Mouse (Mus musculus) colon, adult 2 months (tissue): ENCODE measurements around the gene Fam90a1a. TPM values are rescaled to one million over a fixed set of nuclear protein-coding genes. Genes with fewer than 3 reads are reported as not detected.

ENCODE experiments used
- polyA plus RNA-seq: library from polyadenylated mRNA; depleted of rRNA; stranded (reverse); fragments of >200 nt; gene quantifications from 2 replicates; pipeline ENCODE4 v1.2.3, GENCODE M21; 2012; rRNA removed

Fam90a1a gene
- not detected in 2 replicates for polyA plus RNA-seq

GRCm38 (mm10) chr8:21958414-21958813 lies at the start of gene Fam90a1a:
Gene Fam90a1a (plus strand): TSS chr8:21958714.

GRCm38 (mm10) chr8:21932610-21933009 lies 25.9 kb upstream of the Fam90a1a start, which contains the start of gene Defb15:
Gene Defb15 (minus strand): TSS chr8:21932710.

GRCm38 (mm10) chr8:21938052-21938451 lies 20.5 kb upstream of the Fam90a1a start, which contains the start of gene Defb35:
Gene Defb35 (plus strand): TSS chr8:21938352.

GRCm38 (mm10) chr8:21946462-21946861 lies 12.1 kb upstream of the Fam90a1a start, which contains the start of gene Defb13:
Gene Defb13 (plus strand): TSS chr8:21946762.

GRCm38 (mm10) chr8:21969475-21969874 lies 11.0 kb downstream of the Fam90a1a start, which contains the start of gene Ccdc70:
Gene Ccdc70 (plus strand): TSS chr8:21969775.

Other genes with a start within 250 kb of the Fam90a1a start
- gene Defa24, start 224.2 kb upstream of the Fam90a1a start, polyA plus RNA-seq = not detected in 2 replicates
- gene Defb50, start 135.2 kb upstream of the Fam90a1a start, polyA plus RNA-seq = not detected in 2 replicates
- not detected in 2 replicates for gene Defb2, start 118.8 kb upstream of the Fam90a1a start, polyA plus RNA-seq
- gene Defb10, start 99.8 kb upstream of the Fam90a1a start, polyA plus RNA-seq = not detected in 2 replicates
- gene Defb9, start 73.3 kb upstream of the Fam90a1a start, polyA plus RNA-seq = not detected in 2 replicates
- not detected in 2 replicates for gene Defb11, start 52.3 kb upstream of the Fam90a1a start, polyA plus RNA-seq
- not detected in 2 replicates for gene Defb15, start 26.0 kb upstream of the Fam90a1a start, polyA plus RNA-seq
- gene Defb35, start 20.4 kb upstream of the Fam90a1a start, polyA plus RNA-seq = not detected in 2 replicates
- gene Defb13, start 12.0 kb upstream of the Fam90a1a start, polyA plus RNA-seq = not detected in 2 replicates
- gene Ccdc70, start 11.1 kb downstream of the Fam90a1a start, polyA plus RNA-seq = not detected in 2 replicates
- gene Atp7b, start 101.6 kb downstream of the Fam90a1a start, polyA plus RNA-seq = 0.35 and 0.44 TPM in 2 replicates
- 1.5 and 1.6 TPM in 2 replicates for gene Alg11, start 102.0 kb downstream of the Fam90a1a start, polyA plus RNA-seq
- 0.21 and 0.65 TPM in 2 replicates for gene Nek5, start 166.3 kb downstream of the Fam90a1a start, polyA plus RNA-seq
- 2.3 and 2.5 TPM in 2 replicates for gene Nek3, start 207.7 kb downstream of the Fam90a1a start, polyA plus RNA-seq
- gene Ckap2, start 227.1 kb downstream of the Fam90a1a start, polyA plus RNA-seq = 2.0 and 3.0 TPM in 2 replicates
- 6.6 and 7.2 TPM in 2 replicates for gene Vps36, start 234.1 kb downstream of the Fam90a1a start, polyA plus RNA-seq